In genomic region chr12:34906704-34907505, GRCm38 (mm10) we compare ENCODE assay signal across 8 mouse cellular contexts. TPM values are rescaled to one million over a fixed set of nuclear protein-coding genes. Genes with fewer than 3 reads are reported as not detected.
A peak's percentile ranks its signal among the peaks of the same experiment; 100 is the strongest.
DNase-seq lines count a peak whose midpoint lies in the region; ATAC-seq and TF ChIP-seq lines count a peak whose summit lies in the region.

No protein-coding gene starts in this region.

- no peaks in the 10 kb centered on the region for H3K4me1 ChIP-seq in bone marrow macrophage, adult 2 months (ENCODE audit: control insufficient read depth, insufficient read depth, low read length)
- peaks cover 9% of the 10 kb centered on the region for H3K4me1 ChIP-seq in forebrain, embryonic 10.5 days
- peaks cover 11% of the 10 kb centered on the region for H3K4me1 ChIP-seq in hindbrain, embryonic 13.5 days (replicated peaks)
- H3K4me1 ChIP-seq in limb, embryonic 12.5 days (replicated peaks) = 0 out of 2 replicates have a peak, but pooled peaks cover 5% of the 10 kb centered on the region

- H3K4me3 ChIP-seq in bone marrow macrophage, adult 2 months (ENCODE audit: insufficient read depth, low read length) = peak overlapping the region; percentile 69
- peak overlapping the region; percentile 79 for H3K4me3 ChIP-seq in forebrain, embryonic 10.5 days
- H3K4me3 ChIP-seq in hindbrain, embryonic 13.5 days = peak overlapping the region; percentile 71
- H3K4me3 ChIP-seq in limb, embryonic 12.5 days (replicated peaks) = peak overlapping the region; percentile 72

- peak; percentile 93 for ATAC-seq in hindbrain, embryonic 13.5 days (ENCODE audit: low FRiP score)
- ATAC-seq in limb, embryonic 12.5 days (ENCODE audit: insufficient number of reproducible peaks, insufficient read depth, low FRiP score, low TSS enrichment, low read depth) = peak; percentile 82

- no peak for TF ChIP-seq CTCF in bone marrow macrophage, adult 2 months (IDR thresholded peaks at IDR 0.05; ENCODE audit: low read depth, low read length)

- 3% methylated on average over 93 of the region's 107 CpGs for WGBS in forebrain, embryonic 10.5 days
- under 1% methylated on average over 91 of the region's 107 CpGs for WGBS in hindbrain, embryonic 13.5 days
- WGBS in limb, embryonic 12.5 days = under 1% methylated on average over 57 of the region's 107 CpGs

- TF ChIP-seq POLR2A in bone marrow macrophage, adult 2 months (IDR thresholded peaks at IDR 0.05; ENCODE audit: borderline replicate concordance, low read depth, low read length) = no peak

- H3K27ac ChIP-seq in bone marrow macrophage, adult 2 months (ENCODE audit: insufficient read depth, low read depth, low read length) = no peak overlapping the region
- peak overlapping the region; percentile 82 for H3K27ac ChIP-seq in forebrain, embryonic 10.5 days
- peak overlapping the region; percentile 81 for H3K27ac ChIP-seq in hindbrain, embryonic 13.5 days
- H3K27ac ChIP-seq in limb, embryonic 12.5 days = peak overlapping the region; percentile 59

- H3K4me2 ChIP-seq in hindbrain, embryonic 13.5 days = peak overlapping the region; percentile 80
- H3K4me2 ChIP-seq in limb, embryonic 12.5 days = peak overlapping the region; percentile 88

- H3K9me3 ChIP-seq in forebrain, embryonic 10.5 days = no peaks in the 10 kb centered on the region
- no peaks in the 10 kb centered on the region for H3K9me3 ChIP-seq in hindbrain, embryonic 13.5 days
- H3K9me3 ChIP-seq in limb, embryonic 12.5 days = no peaks in the 10 kb centered on the region

- H3K27me3 ChIP-seq in forebrain, embryonic 10.5 days (ENCODE audit: poor library complexity, severe bottlenecking) = peaks cover 49% of the 10 kb centered on the region
- peaks cover 19% of the 10 kb centered on the region for H3K27me3 ChIP-seq in hindbrain, embryonic 13.5 days
- H3K27me3 ChIP-seq in limb, embryonic 12.5 days = peaks cover 23% of the 10 kb centered on the region

- peak; percentile 11 for DNase-seq in adrenal gland, postnatal 14 days
- DNase-seq in adrenal gland, adult 8-10 months = no peak
- peak; percentile 49 for DNase-seq in forebrain, embryonic 10.5 days (ENCODE audit: extremely low spot score, low spot score)
- peak; percentile 4 for DNase-seq in naive thymus-derived CD4-positive, alpha-beta T cell, adult 2 months (ENCODE audit: low read depth)
- DNase-seq in thymus, postnatal 10 days (ENCODE audit: low spot score in 2 of 2) = peak; percentile 8 to 25

- no peaks in the 10 kb centered on the region for H3K36me3 ChIP-seq in forebrain, embryonic 10.5 days (replicated peaks)
- H3K36me3 ChIP-seq in hindbrain, embryonic 13.5 days = no peaks in the 10 kb centered on the region
- no peaks in the 10 kb centered on the region for H3K36me3 ChIP-seq in limb, embryonic 12.5 days

- H3K9ac ChIP-seq in hindbrain, embryonic 13.5 days = peak overlapping the region; percentile 78
- H3K9ac ChIP-seq in limb, embryonic 12.5 days (replicated peaks) = peak overlapping the region; percentile 75

RNA-seq across cellular contexts. Expression of gene Hdac9, which starts 10.0 kb away (rescaled TPM):
- total RNA-seq in adrenal gland, postnatal 14 days (2021) = 1.6 and 3.6 TPM in 2 replicates
- 1 to 10 TPM in 3 of 4 experiments, under 1 TPM in 1; 0.96 to 2.8 (median 1.9) TPM for total RNA-seq in adrenal gland, adult 8-10 months (2022)
- polyA plus RNA-seq in bone marrow macrophage, adult 2 months (2012; ENCODE audit: insufficient read depth, insufficient read length, missing spikeins) = 7.8 and 11.1 TPM in 2 replicates
- 4.0 and 4.4 TPM in 2 replicates for polyA plus RNA-seq in forebrain, embryonic 10.5 days (2016; fragmentation: Nextera tagmentation; extraction: Ambion mirVana)
- 9.8 and 10.2 TPM in 2 replicates for polyA plus RNA-seq in hindbrain, embryonic 13.5 days (2015; fragmentation: Nextera tagmentation; extraction: Ambion mirVana)
- 10.6 and 13.0 TPM in 2 replicates for polyA plus RNA-seq in limb, embryonic 12.5 days (2016; fragmentation: Nextera tagmentation; extraction: Ambion mirVana)
